Mouse (Mus musculus) liver, embryonic 16.5 days (tissue): ENCODE results near the gene Dnajc2. TPM values are rescaled to one million over a fixed set of nuclear protein-coding genes. Genes with fewer than 3 reads are reported as not detected.
"Not testable (repeated sequence)": the region's sequence is repeated elsewhere in the genome, so short reads cannot be mapped to it uniquely, and the experiment has no call there.

Source experiments
- ATAC-seq: fragments of 200-750 bp; cut with Nextera tagmentation; 2 replicates; pipeline ENCODE4 v1.8.0; 2017; ENCODE audit warnings: low read depth, mild to moderate bottlenecking, moderate number of reproducible peaks, moderate library complexity
- H3K27ac ChIP-seq: fragments of 300-500 bp; sonication (generic); 2 replicates; pipeline ENCODE4 v1.5.1; 2014; ENCODE audit warnings: mild to moderate bottlenecking, low read length
- H3K27me3 ChIP-seq: fragments of 300-500 bp; sonication (generic); 2 replicates; pipeline ENCODE4 v1.6.1; 2014; ENCODE audit warnings: low read depth, low read length, mixed read lengths; ENCODE audit not compliant: control insufficient read depth, insufficient read depth
- H3K36me3 ChIP-seq: fragments of 300-500 bp; sonication (generic); 2 replicates; pipeline ENCODE4 v1.6.1; 2014; ENCODE audit warnings: mild to moderate bottlenecking; ENCODE audit not compliant: control insufficient read depth, insufficient read depth
- H3K4me1 ChIP-seq: fragments of 300-500 bp; sonication (generic); 2 replicates; pipeline ENCODE4 v1.6.1; 2014; ENCODE audit warnings: low read depth, low read length, mixed read lengths; ENCODE audit not compliant: control insufficient read depth
- H3K4me2 ChIP-seq: fragments of 300-500 bp; sonication (generic); 2 replicates; pipeline ENCODE4 v1.6.1; 2014; ENCODE audit warnings: low read depth, low read length, mixed read lengths
- H3K4me3 ChIP-seq: fragments of 300-500 bp; sonication (generic); 2 replicates; pipeline ENCODE4 v1.5.1; 2014; ENCODE audit warnings: low read depth, mild to moderate bottlenecking, low read length
- H3K9ac ChIP-seq: fragments of 300-500 bp; sonication (generic); 2 replicates; pipeline ENCODE4 v1.6.1; 2014; ENCODE audit warnings: low read depth, low read length
- H3K9me3 ChIP-seq: fragments of 300-500 bp; sonication (generic); replicated peaks from 2 replicates; pipeline ENCODE4 v1.6.1; 2016; ENCODE audit warnings: low read length; ENCODE audit not compliant: control insufficient read depth
- WGBS: fragments of 180-500 bp; shearing (Covaris S2); extraction: QIAGEN DNeasy Blood & Tissue Kit; methylation state at CpG from one replicate; pipeline ENCODE4 v1.1.7; 2014; ENCODE audit not compliant: insufficient replicate concordance; 5-methylcytosine and 5-hydroxymethylcytosine counted together
- polyA plus RNA-seq: library from polyadenylated mRNA; unstranded; fragments of >200 nt; fragmentation: Nextera tagmentation; extraction: Ambion mirVana; gene quantifications from 2 replicates; pipeline ENCODE4 v1.2.1, GENCODE M21; 2015

Dnajc2 gene
- polyA plus RNA-seq, 1 experiment from 2014 or later: 17.5 TPM

GRCm38 (mm10) chr5:21718546-21718945, 66.5 kb downstream of the Dnajc2 start:
- no peak overlapping the region for H3K9ac ChIP-seq
- no peaks in the 10 kb centered on the region for H3K36me3 ChIP-seq
- ATAC-seq: no peak
- no peak overlapping the region for H3K4me2 ChIP-seq
- H3K4me3 ChIP-seq: no peak overlapping the region
- WGBS: 63% methylated on average over 5 of the region's 5 CpGs
- H3K9me3 ChIP-seq: no peaks in the 10 kb centered on the region
- H3K27ac ChIP-seq: no peak overlapping the region
- H3K27me3 ChIP-seq: no peaks in the 10 kb centered on the region
- H3K4me1 ChIP-seq: no peaks in the 10 kb centered on the region

- Histone ChIP-seq H3K36me3 (no peaks in the 10 kb centered on the region), H3K4me2 (no peak overlapping the region), H3K4me1 (no peaks in the 10 kb centered on the region), H3K4me3 (no peak overlapping the region), H3K27me3 (no peaks in the 10 kb centered on the region), H3K9me3 (no peaks in the 10 kb centered on the region), H3K9ac (no peak overlapping the region), H3K27ac (no peak overlapping the region)
- no peak for ATAC-seq
- 63% methylated on average over 10 of the region's 10 CpGs for WGBS
Observed at GRCm38 (mm10) chr5:21717165-21717715, 67.8 kb downstream of the Dnajc2 start.

- ATAC-seq: no peak
- no peaks in the 10 kb centered on the region for H3K27me3 ChIP-seq
- no peak overlapping the region for H3K4me3 ChIP-seq
- H3K9ac ChIP-seq: no peak overlapping the region
- no peaks in the 10 kb centered on the region for H3K36me3 ChIP-seq
- H3K4me1 ChIP-seq: no peaks in the 10 kb centered on the region
- no peak overlapping the region for H3K27ac ChIP-seq
- no peaks in the 10 kb centered on the region for H3K9me3 ChIP-seq
- no peak overlapping the region for H3K4me2 ChIP-seq
- WGBS: 54% methylated on average over 4 of the region's 4 CpGs
Observed at GRCm38 (mm10) chr5:21714447-21714846, 70.6 kb downstream of the Dnajc2 start.

- no peaks in the 10 kb centered on the region for H3K27me3 ChIP-seq
- H3K4me1 ChIP-seq: no peaks in the 10 kb centered on the region
- no peak overlapping the region for H3K27ac ChIP-seq
- H3K36me3 ChIP-seq: no peaks in the 10 kb centered on the region
- no peak overlapping the region for H3K9ac ChIP-seq
- ATAC-seq: no peak
- WGBS: 57% methylated on average over 13 of the region's 13 CpGs
- no peak overlapping the region for H3K4me2 ChIP-seq
- no peak overlapping the region for H3K4me3 ChIP-seq
- H3K9me3 ChIP-seq: no peaks in the 10 kb centered on the region
Observed at GRCm38 (mm10) chr5:21712127-21712715, 72.8 kb downstream of the Dnajc2 start.

GRCm38 (mm10) chr5:21708011-21708410, 77.0 kb downstream of the Dnajc2 start:
- H3K9me3 ChIP-seq, H3K27me3 ChIP-seq, H3K4me3 ChIP-seq, ATAC-seq, H3K4me1 ChIP-seq, H3K36me3 ChIP-seq, H3K4me2 ChIP-seq, H3K9ac ChIP-seq, H3K27ac ChIP-seq: not testable (repeated sequence)
- WGBS: 70% methylated on average over 8 of the region's 8 CpGs

Other genes with a start within 250 kb of the Dnajc2 start
- gene Lrrc17, start 241.7 kb downstream of the Dnajc2 start, polyA plus RNA-seq: 2.2 TPM in 2 replicates
- gene Fbxl13, start 139.6 kb downstream of the Dnajc2 start, polyA plus RNA-seq: 0.04 and 0.11 TPM in 2 replicates
- gene Armc10, start 139.4 kb downstream of the Dnajc2 start, polyA plus RNA-seq: 6.0 and 6.3 TPM in 2 replicates
- gene Napepld, start 83.9 kb downstream of the Dnajc2 start, polyA plus RNA-seq: 0.93 and 1.1 TPM in 2 replicates
- 38.4 and 42.4 TPM in 2 replicates for gene Pmpcb, start 48.1 kb downstream of the Dnajc2 start, polyA plus RNA-seq
- gene Psmc2, start within 50 bp of the Dnajc2 start, polyA plus RNA-seq: 95.5 and 113 TPM in 2 replicates
- gene Slc26a5, start 80.4 kb upstream of the Dnajc2 start, polyA plus RNA-seq: not detected in 2 replicates